Mouse (Mus musculus): ENCODE measurements around the gene Hfe. TPM values are rescaled to one million over a fixed set of nuclear protein-coding genes. Genes with fewer than 3 reads are reported as not detected.
A peak's percentile ranks its signal among the peaks of the same experiment; 100 is the strongest.

Hfe gene
- polyA plus RNA-seq, 2 experiments, result 4.5 to 10.5 TPM

DNA sequence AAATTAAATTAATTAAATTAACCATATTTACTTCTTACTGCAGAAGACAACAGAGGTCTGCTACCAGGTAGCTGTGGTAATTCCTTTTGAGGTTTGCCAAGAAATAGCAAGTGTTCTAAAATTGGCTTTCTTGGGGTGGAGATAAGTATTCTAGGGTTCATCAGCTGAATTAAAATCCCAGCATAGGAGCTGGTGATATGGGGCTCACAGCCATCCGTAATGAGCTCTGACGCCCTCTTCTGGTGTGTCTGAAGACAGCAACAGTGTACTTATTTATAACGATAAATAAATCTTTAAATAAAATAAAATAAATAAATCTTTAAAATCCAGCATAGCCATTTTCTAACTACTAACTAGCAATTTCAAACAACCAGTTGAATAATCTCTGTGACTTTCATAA is 10.9 kb downstream of the Hfe start:
- 67% methylated on average over 3 of the region's 3 CpGs for WGBS
- ATAC-seq (ENCODE audit: low FRiP score, low read depth), result no peak
- H3K4me1 ChIP-seq (ENCODE audit: control insufficient read depth, insufficient read depth, low read length), result peaks cover 8% of the 10 kb centered on the region; the same call in 1 of the 2 replicates
- DNase-seq (ENCODE audit: low spot score), result no peak
- H3K36me3 ChIP-seq (ENCODE audit: control insufficient read depth, insufficient read depth, low read length), result no peaks in the 10 kb centered on the region
- H3K4me2 ChIP-seq (replicated peaks; ENCODE audit: low read depth, low read length, severe bottlenecking), result no peak overlapping the region
- H3K27me3 ChIP-seq (ENCODE audit: control insufficient read depth, insufficient read depth, low read length), result no peaks in the 10 kb centered on the region
- H3K4me3 ChIP-seq (replicated peaks; ENCODE audit: low read length), result no peak overlapping the region
- H3K27ac ChIP-seq (replicated peaks; ENCODE audit: low read depth, low read length), result no peak overlapping the region
- H3K9me3 ChIP-seq (ENCODE audit: control insufficient read depth, low read length), result no peaks in the 10 kb centered on the region
- TF ChIP-seq POLR2A (IDR thresholded peaks at IDR 0.05; ENCODE audit: borderline replicate concordance, extremely low read depth, insufficient read depth, insufficient read length), result no peak
- no peak overlapping the region for H3K9ac ChIP-seq (ENCODE audit: low read depth, low read length, severe bottlenecking)

DNA sequence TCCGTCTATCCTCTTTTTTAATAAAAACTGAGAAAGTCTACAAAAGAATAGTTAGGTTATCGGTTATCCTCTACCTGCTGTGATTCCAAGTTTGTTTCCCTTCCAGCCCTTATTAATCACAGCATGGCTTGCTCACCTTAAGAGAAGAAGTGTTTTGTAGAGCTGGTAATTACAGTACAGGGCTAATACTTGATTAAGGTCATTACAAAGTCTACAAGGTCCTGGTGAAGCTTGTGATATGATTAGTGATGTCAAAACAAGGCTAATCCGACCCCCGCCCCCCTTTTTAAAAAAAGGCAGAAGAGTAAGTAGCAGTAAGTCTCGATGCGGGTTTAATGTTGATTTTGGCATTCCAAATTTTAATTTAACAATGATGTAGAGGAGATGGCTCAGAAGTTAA is 11.7 kb downstream of the Hfe start:
- no peak overlapping the region for H3K4me3 ChIP-seq (replicated peaks; ENCODE audit: low read length)
- no peak for TF ChIP-seq POLR2A (IDR thresholded peaks at IDR 0.05; ENCODE audit: borderline replicate concordance, extremely low read depth, insufficient read depth, insufficient read length)
- H3K9ac ChIP-seq (ENCODE audit: low read depth, low read length, severe bottlenecking), result no peak overlapping the region
- no peak for ATAC-seq (ENCODE audit: low FRiP score, low read depth)
- peaks cover 8% of the 10 kb centered on the region; the same call in 1 of the 2 replicates for H3K4me1 ChIP-seq (ENCODE audit: control insufficient read depth, insufficient read depth, low read length)
- no peaks in the 10 kb centered on the region for H3K9me3 ChIP-seq (ENCODE audit: control insufficient read depth, low read length)
- DNase-seq (ENCODE audit: low spot score), result no peak
- H3K36me3 ChIP-seq (ENCODE audit: control insufficient read depth, insufficient read depth, low read length), result no peaks in the 10 kb centered on the region
- no peaks in the 10 kb centered on the region for H3K27me3 ChIP-seq (ENCODE audit: control insufficient read depth, insufficient read depth, low read length)
- H3K27ac ChIP-seq (replicated peaks; ENCODE audit: low read depth, low read length), result peak overlapping the region; percentile 39
- WGBS, result 62% methylated on average over 6 of the region's 6 CpGs
- H3K4me2 ChIP-seq (replicated peaks; ENCODE audit: low read depth, low read length, severe bottlenecking), result peak overlapping the region; percentile 76

- TF ChIP-seq POLR2A (IDR thresholded peaks at IDR 0.05; ENCODE audit: borderline replicate concordance, extremely low read depth, insufficient read depth, insufficient read length), result peak; percentile 99; the same call in 1 of the 2 replicates
- Histone ChIP-seq H3K36me3 (ENCODE audit: control insufficient read depth, insufficient read depth, low read length) (no peaks in the 10 kb centered on the region), H3K27ac (replicated peaks; ENCODE audit: low read depth, low read length) (peak within 1 kb of the TSS; percentile 85), H3K9ac (ENCODE audit: low read depth, low read length, severe bottlenecking) (peak within 1 kb of the TSS; percentile 53), H3K27me3 (ENCODE audit: control insufficient read depth, insufficient read depth, low read length) (no peaks in the 10 kb centered on the region), H3K4me1 (ENCODE audit: control insufficient read depth, insufficient read depth, low read length) (peaks cover 8% of the 10 kb centered on the region; the same call in 1 of the 2 replicates), H3K9me3 (ENCODE audit: control insufficient read depth, low read length) (no peaks in the 10 kb centered on the region), H3K4me3 (replicated peaks; ENCODE audit: low read length) (peak within 1 kb of the TSS; percentile 43), H3K4me2 (replicated peaks; ENCODE audit: low read depth, low read length, severe bottlenecking) (peak within 1 kb of the TSS; percentile 76)
- WGBS, result under 1% methylated on average over 14 of the region's 22 CpGs
- DNase-seq (ENCODE audit: low spot score) (peak; percentile 99), ATAC-seq (ENCODE audit: low FRiP score, low read depth) (peak; percentile 93)
Measured at GRCm38 (mm10) chr13:23698300-23698693, 12.4 kb downstream of the Hfe start, which contains the start of gene Hist1h4c. Gene Hist1h4c, minus strand, starts transcription at chr13:23698454.

GRCm38 (mm10) chr13:23697491-23698299 is 13.0 kb downstream of the Hfe start:
- ATAC-seq (ENCODE audit: low FRiP score, low read depth) (peak; percentile 70), DNase-seq (ENCODE audit: low spot score) (peak; percentile 72)
- Histone ChIP-seq H3K4me2 (replicated peaks; ENCODE audit: low read depth, low read length, severe bottlenecking) (peak overlapping the region; percentile 76), H3K36me3 (ENCODE audit: control insufficient read depth, insufficient read depth, low read length) (no peaks in the 10 kb centered on the region), H3K27me3 (ENCODE audit: control insufficient read depth, insufficient read depth, low read length) (no peaks in the 10 kb centered on the region), H3K4me3 (replicated peaks; ENCODE audit: low read length) (peak overlapping the region; percentile 43), H3K27ac (replicated peaks; ENCODE audit: low read depth, low read length) (peak overlapping the region; percentile 85), H3K9ac (ENCODE audit: low read depth, low read length, severe bottlenecking) (peak overlapping the region; percentile 53), H3K4me1 (ENCODE audit: control insufficient read depth, insufficient read depth, low read length) (peaks cover 8% of the 10 kb centered on the region; the same call in 1 of the 2 replicates), H3K9me3 (ENCODE audit: control insufficient read depth, low read length) (no peaks in the 10 kb centered on the region)
- TF ChIP-seq POLR2A (IDR thresholded peaks at IDR 0.05; ENCODE audit: borderline replicate concordance, extremely low read depth, insufficient read depth, insufficient read length), result no peak
- under 1% methylated on average over 21 of the region's 32 CpGs for WGBS

DNA sequence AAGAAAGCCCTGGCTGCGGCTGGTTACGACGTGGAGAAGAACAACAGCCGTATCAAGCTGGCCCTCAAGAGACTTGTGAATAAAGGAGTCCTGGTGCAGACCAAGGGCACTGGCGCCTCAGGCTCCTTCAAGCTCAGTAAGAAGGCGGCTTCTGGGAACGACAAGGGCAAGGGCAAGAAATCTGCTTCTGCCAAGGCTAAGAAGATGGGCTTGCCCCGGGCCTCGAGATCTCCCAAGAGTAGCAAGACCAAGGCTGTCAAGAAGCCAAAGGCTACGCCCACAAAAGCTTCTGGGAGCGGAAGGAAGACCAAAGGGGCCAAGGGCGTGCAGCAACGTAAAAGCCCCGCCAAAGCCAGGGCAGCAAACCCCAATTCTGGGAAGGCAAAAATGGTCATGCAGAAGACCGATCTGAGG is 14.6 kb downstream of the Hfe start:
- no peak overlapping the region for H3K9ac ChIP-seq (ENCODE audit: low read depth, low read length, severe bottlenecking)
- ATAC-seq (ENCODE audit: low FRiP score, low read depth) (no peak), DNase-seq (ENCODE audit: low spot score) (no peak)
- no peak overlapping the region for H3K27ac ChIP-seq (replicated peaks; ENCODE audit: low read depth, low read length)
- no peak for TF ChIP-seq POLR2A (IDR thresholded peaks at IDR 0.05; ENCODE audit: borderline replicate concordance, extremely low read depth, insufficient read depth, insufficient read length)
- H3K4me1 ChIP-seq (ENCODE audit: control insufficient read depth, insufficient read depth, low read length), result peaks cover 8% of the 10 kb centered on the region; the same call in 1 of the 2 replicates
- no peaks in the 10 kb centered on the region for H3K27me3 ChIP-seq (ENCODE audit: control insufficient read depth, insufficient read depth, low read length)
- H3K4me3 ChIP-seq (replicated peaks; ENCODE audit: low read length), result no peak overlapping the region
- no peaks in the 10 kb centered on the region for H3K36me3 ChIP-seq (ENCODE audit: control insufficient read depth, insufficient read depth, low read length)
- no peaks in the 10 kb centered on the region for H3K9me3 ChIP-seq (ENCODE audit: control insufficient read depth, low read length)
- 58% methylated on average over 15 of the region's 15 CpGs for WGBS
- H3K4me2 ChIP-seq (replicated peaks; ENCODE audit: low read depth, low read length, severe bottlenecking), result peak overlapping the region; percentile 1

Data from limb, embryonic 14.5 days (tissue).